Mouse (Mus musculus) small intestine, adult 2 months (tissue): Measurements from ENCODE around the gene Pigc. TPM values are rescaled to one million over a fixed set of nuclear protein-coding genes. Genes with fewer than 3 reads are reported as not detected.
A peak's percentile ranks its signal among the peaks of the same experiment; 100 is the strongest.

Source experiments
- H3K27ac ChIP-seq: fragments of 200-500 bp; 2 replicates; pipeline ENCODE4 v1.5.1; 2012; ENCODE audit warnings: low read depth, low read length, control low read depth, inconsistent platforms; ENCODE audit not compliant: insufficient read depth
- H3K27me3 ChIP-seq: fragments of 200-500 bp; 2 replicates; pipeline ENCODE4 v1.6.1; 2012; ENCODE audit warnings: mild to moderate bottlenecking, moderate library complexity, low read length, inconsistent platforms; ENCODE audit not compliant: control insufficient read depth, insufficient read depth
- H3K36me3 ChIP-seq: fragments of 200-500 bp; 2 replicates; pipeline ENCODE4 v1.6.1; 2012; ENCODE audit warnings: mild to moderate bottlenecking, low read length, control low read depth, inconsistent platforms; ENCODE audit not compliant: control insufficient read depth, insufficient read depth
- H3K4me1 ChIP-seq: fragments of 200-500 bp; 2 replicates; pipeline ENCODE4 v1.6.1; 2012; ENCODE audit warnings: low read length, inconsistent platforms, mixed read lengths; ENCODE audit not compliant: control insufficient read depth, insufficient read depth, insufficient read length
- H3K4me3 ChIP-seq: fragments of 200-500 bp; 2 replicates; pipeline ENCODE4 v1.5.1; 2012; ENCODE audit warnings: low read depth, mild to moderate bottlenecking, control low read depth, inconsistent platforms, low read length, moderate library complexity
- CTCF ChIP-seq: fragments of 200-500 bp; IDR thresholded peaks from 2 replicates; pipeline ENCODE4 v1.5.1; 2012; ENCODE audit warnings: low read depth, mild to moderate bottlenecking, control low read depth, inconsistent platforms, low read length, moderate library complexity, mixed read lengths; ENCODE audit not compliant: insufficient replicate concordance, insufficient read length; ENCODE audit errors: extremely low read depth
- POLR2A ChIP-seq: fragments of 200-500 bp; IDR thresholded peaks from 2 replicates; pipeline ENCODE4 v1.6.1; 2012; ENCODE audit warnings: low read depth, mild to moderate bottlenecking, control low read depth, inconsistent platforms, low read length, moderate library complexity
- whole genome bisulfite sequencing: fragments of 180-500 bp; shearing (Covaris S2); methylation state at CpG from one replicate; pipeline ENCODE4 v1.1.7; 2018; 5-methylcytosine and 5-hydroxymethylcytosine counted together
- polyA plus RNA-seq: library from polyadenylated mRNA; depleted of rRNA; stranded (reverse); fragments of >200 nt; gene quantifications from 2 replicates; pipeline ENCODE4 v1.2.3, GENCODE M21; 2012

The Pigc gene
- polyA plus RNA-seq, 1 experiment = 23.5 TPM

DNA sequence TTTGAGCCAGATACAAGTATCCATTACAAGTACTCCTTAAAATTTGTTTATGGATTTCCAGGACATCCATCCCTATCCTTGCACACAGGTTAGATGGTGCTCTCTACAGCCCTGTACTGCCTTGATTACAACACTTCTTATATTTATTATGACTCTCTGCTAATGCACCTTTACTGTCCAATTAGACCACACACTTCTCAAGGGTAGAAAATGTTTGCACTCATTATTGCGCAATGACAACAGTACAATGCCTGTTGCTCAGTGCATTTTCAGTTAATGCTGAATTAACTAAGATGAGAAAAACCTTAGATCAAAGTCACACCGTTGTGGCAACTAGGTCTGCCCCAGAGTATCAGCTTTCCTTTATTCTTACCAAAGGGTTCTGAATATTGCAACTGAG lies 41.0 kb upstream of the Pigc start:
- Histone ChIP-seq H3K27ac (no peak overlapping the region), H3K4me3 (no peak overlapping the region), H3K36me3 (no peaks in the 10 kb centered on the region), H3K4me1 (no peaks in the 10 kb centered on the region), H3K27me3 (no peaks in the 10 kb centered on the region)
- TF ChIP-seq POLR2A = no peak
- no peak for TF ChIP-seq CTCF
- 74% methylated on average over 2 of the region's 2 CpGs for WGBS

GRCm38 (mm10) chr1:161931313-161931712 lies 37.7 kb upstream of the Pigc start:
- H3K4me3 ChIP-seq = no peak overlapping the region
- H3K27me3 ChIP-seq = no peaks in the 10 kb centered on the region
- TF ChIP-seq POLR2A (no peak), CTCF (no peak)
- no peaks in the 10 kb centered on the region for H3K4me1 ChIP-seq
- WGBS = 43% methylated on average over 4 of the region's 4 CpGs
- no peak overlapping the region for H3K27ac ChIP-seq
- H3K36me3 ChIP-seq = no peaks in the 10 kb centered on the region

DNA sequence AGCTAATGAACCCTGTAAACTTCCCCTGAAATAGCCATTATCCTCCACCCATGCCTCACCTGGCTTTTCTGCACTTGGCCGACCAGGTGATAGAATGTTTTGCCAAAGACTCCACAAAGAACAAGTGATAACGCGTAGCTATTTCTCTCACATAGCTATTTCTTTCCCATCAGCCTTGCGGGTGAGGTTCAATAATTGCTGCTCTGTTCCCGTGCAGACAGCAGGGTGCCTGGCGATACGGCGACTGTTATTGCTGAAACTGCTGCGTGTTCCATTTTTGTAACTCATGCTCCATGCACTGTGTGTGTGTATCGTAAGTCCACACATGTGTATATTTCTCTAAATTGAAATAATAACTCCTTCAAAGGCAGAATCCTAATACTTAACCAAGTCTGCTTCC lies 37.2 kb upstream of the Pigc start:
- no peak overlapping the region for H3K27ac ChIP-seq
- H3K36me3 ChIP-seq = no peaks in the 10 kb centered on the region
- no peak overlapping the region for H3K4me3 ChIP-seq
- 72% methylated on average over 10 of the region's 10 CpGs for whole genome bisulfite sequencing
- no peaks in the 10 kb centered on the region for H3K27me3 ChIP-seq
- H3K4me1 ChIP-seq = no peaks in the 10 kb centered on the region
- no peak for TF ChIP-seq POLR2A

- no peaks in the 10 kb centered on the region for H3K36me3 ChIP-seq
- H3K4me1 ChIP-seq = no peaks in the 10 kb centered on the region
- TF ChIP-seq POLR2A (no peak), CTCF (no peak)
- H3K27me3 ChIP-seq = no peaks in the 10 kb centered on the region
- H3K27ac ChIP-seq = no peak overlapping the region
- no peak overlapping the region for H3K4me3 ChIP-seq
- WGBS = 77% methylated on average over 4 of the region's 4 CpGs
Measured at GRCm38 (mm10) chr1:161932286-161932685, 36.7 kb upstream of the Pigc start.

GRCm38 (mm10) chr1:161942082-161942481 lies 26.9 kb upstream of the Pigc start:
- 90% methylated on average over 2 of the region's 2 CpGs for WGBS
- Histone ChIP-seq H3K4me1 (no peaks in the 10 kb centered on the region), H3K27ac (no peak overlapping the region), H3K4me3 (no peak overlapping the region), H3K27me3 (no peaks in the 10 kb centered on the region), H3K36me3 (no peaks in the 10 kb centered on the region)
- TF ChIP-seq CTCF (no peak), POLR2A (no peak)

GRCm38 (mm10) chr1:161951009-161951779 lies 17.8 kb upstream of the Pigc start:
- Histone ChIP-seq H3K4me1 (no peaks in the 10 kb centered on the region; the same call in 1 of the 2 replicates), H3K4me3 (no peak overlapping the region), H3K27ac (no peak overlapping the region), H3K36me3 (no peaks in the 10 kb centered on the region), H3K27me3 (no peaks in the 10 kb centered on the region)
- TF ChIP-seq CTCF (no peak), POLR2A (no peak)
- 26% methylated on average over 5 of the region's 5 CpGs for WGBS

DNA sequence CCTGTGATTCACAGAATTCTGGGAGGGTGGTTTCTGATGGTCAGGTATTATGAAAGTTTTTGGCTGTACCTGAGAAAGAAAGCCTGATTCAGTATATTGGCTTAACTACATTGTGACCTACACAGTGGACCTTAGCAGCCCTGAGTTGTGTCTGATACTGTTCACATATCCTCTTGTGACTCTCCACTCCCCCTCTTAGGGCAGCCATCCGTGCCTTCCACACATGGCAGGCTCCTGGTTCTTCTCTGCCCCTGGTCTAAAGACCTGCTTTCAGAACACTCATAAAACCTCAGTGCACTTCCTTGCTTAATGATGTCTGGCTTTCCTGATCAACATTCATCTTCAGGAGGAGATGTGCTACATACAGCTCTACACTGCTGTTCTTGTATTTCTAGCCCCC lies 16.4 kb upstream of the Pigc start:
- H3K27me3 ChIP-seq = no peaks in the 10 kb centered on the region
- no peaks in the 10 kb centered on the region; the same call in 1 of the 2 replicates for H3K4me1 ChIP-seq
- no peak overlapping the region for H3K4me3 ChIP-seq
- no peaks in the 10 kb centered on the region for H3K36me3 ChIP-seq
- 58% methylated on average over 1 of the region's 1 CpGs for WGBS
- H3K27ac ChIP-seq = 0 out of 2 replicates have a peak overlapping the region, but pooled peaks have one; percentile 5
- no peak for TF ChIP-seq POLR2A
- no peak for TF ChIP-seq CTCF

DNA sequence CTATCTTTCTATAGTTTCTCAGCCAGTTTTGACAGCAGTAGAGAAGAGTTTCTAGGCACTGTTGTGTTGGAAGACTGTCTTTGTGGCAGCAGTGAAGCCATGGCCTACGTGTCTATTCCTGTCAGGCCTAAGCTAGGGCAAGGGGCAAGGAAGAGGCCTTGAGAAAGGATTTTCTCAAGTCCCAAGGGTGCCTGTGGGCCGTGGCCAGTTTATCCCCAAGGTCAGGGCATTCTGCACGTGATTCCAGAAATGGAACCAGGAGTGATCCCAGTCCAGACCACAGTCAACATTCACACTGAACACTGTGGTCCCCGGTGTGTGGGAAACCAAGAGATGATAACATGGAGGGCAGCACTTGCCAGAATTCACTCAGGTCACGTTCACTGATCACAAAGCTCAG lies 13.1 kb upstream of the Pigc start:
- Histone ChIP-seq H3K4me1 (peaks cover 2% of the 10 kb centered on the region; the same call in 1 of the 2 replicates), H3K36me3 (no peaks in the 10 kb centered on the region), H3K27me3 (no peaks in the 10 kb centered on the region), H3K27ac (no peak overlapping the region), H3K4me3 (no peak overlapping the region)
- WGBS = 61% methylated on average over 5 of the region's 5 CpGs
- TF ChIP-seq CTCF (no peak), POLR2A (no peak)
